Mouse (Mus musculus) brain, embryonic 14.5 days (tissue): Measurements from ENCODE around the gene Iqcd.

ENCODE experiments used
- CTCF ChIP-seq: fragments of 200-500 bp; IDR thresholded peaks from 2 replicates; pipeline ENCODE4 v1.5.1; 2012; ENCODE audit warnings: inconsistent platforms, mild to moderate bottlenecking, moderate library complexity, borderline replicate concordance; ENCODE audit not compliant: insufficient read depth, insufficient read length; ENCODE audit errors: extremely low read depth
- POLR2A ChIP-seq: fragments of 200-500 bp; IDR thresholded peaks from 2 replicates; pipeline ENCODE4 v1.6.1; 2012; ENCODE audit warnings: mild to moderate bottlenecking, inconsistent platforms, borderline replicate concordance; ENCODE audit not compliant: poor library complexity, insufficient read depth, insufficient read length, severe bottlenecking; ENCODE audit errors: extremely low read depth

GRCm38 (mm10) chr5:120600946-120601668 lies 12.3 kb downstream of the Iqcd start:
- TF ChIP-seq POLR2A (no peak), CTCF (peak; percentile 47)
